Mouse (Mus musculus): ENCODE measurements at regions not wholly inside any gene's neighbourhood (a gene's known extent, or its start where the extent isn't known, plus 50 kb on each side); places are given as distances from the start of the nearest gene placed in this dataset.

- dilution Hi-C loops (cut with MboI; ENCODE audit: extremely low pct_ligation_motif_present, extremely low pct_unique_long_range_greater_than_20kb, low sequenced_read_pairs) (no loop called here), in situ Hi-C loops (cut with MboI; ENCODE audit: low pct_ligation_motif_present, low pct_unique_long_range_greater_than_20kb, low sequenced_read_pairs) (no loop called here)
- H3K36me3 ChIP-seq (replicated peaks in 1 of 2; ENCODE audit: control insufficient read depth in 1 of 2, insufficient read depth in 1 of 2, low read length in 1 of 2) = no peaks in the 10 kb centered on the region
- no peaks in the 10 kb centered on the region for H3K4me1 ChIP-seq (ENCODE audit: control insufficient read depth in 1 of 2, insufficient read depth in 2 of 2)
- DNase-seq (ENCODE audit: extremely low read depth) = no peak
- no peaks in the 10 kb centered on the region for H3K27me3 ChIP-seq (replicated peaks)
- H3K9ac ChIP-seq (ENCODE audit: insufficient read depth, low read depth) = no peak overlapping the region
- H3K4me2 ChIP-seq (ENCODE audit: insufficient read depth, low read depth, poor library complexity, severe bottlenecking) = no peak overlapping the region
- TF ChIP-seq MYC (IDR thresholded peaks at IDR 0.05; ENCODE audit: low read depth, low read length) (no peak), CHD2 (IDR thresholded peaks at IDR 0.05; ENCODE audit: low read length) (no peak), JUND (conservative IDR thresholded peaks at IDR 0.05; ENCODE audit: low read depth, low read length) (no peak), USF2 (conservative IDR thresholded peaks at IDR 0.05; ENCODE audit: low read depth, low read length) (no peak), ETS1 (conservative IDR thresholded peaks at IDR 0.05; ENCODE audit: low read depth, low read length) (no peak), RCOR1 (conservative IDR thresholded peaks at IDR 0.05; ENCODE audit: low read depth, low read length) (no peak), ZNF384 (IDR thresholded peaks at IDR 0.05; ENCODE audit: low read depth, low read length) (no peak), CHD1 (IDR thresholded peaks at IDR 0.05; ENCODE audit: low read depth, low read length) (no peak), SIN3A (IDR thresholded peaks at IDR 0.05; ENCODE audit: low read length) (no peak), EP300 (IDR thresholded peaks at IDR 0.05; ENCODE audit: low read length) (no peak), UBTF (IDR thresholded peaks at IDR 0.05; ENCODE audit: low read depth, low read length) (no peak), RAD21 (IDR thresholded peaks at IDR 0.05; ENCODE audit: low read depth, low read length) (no peak), E2F4 (IDR thresholded peaks at IDR 0.05; ENCODE audit: insufficient replicate concordance, low read depth, low read length) (no peak), CTCF (conservative IDR thresholded peaks at IDR 0.05 in 1 of 2, IDR thresholded peaks at IDR 0.05 in 1 of 2; ENCODE audit: low read depth in 2 of 2, low read length in 2 of 2) (no peak), POLR2AphosphoS2 (IDR thresholded peaks at IDR 0.05; ENCODE audit: low read depth, low read length) (no peak), TBP (conservative IDR thresholded peaks at IDR 0.05; ENCODE audit: low read depth, low read length) (no peak), MAX (IDR thresholded peaks at IDR 0.05; ENCODE audit: low read length) (no peak), ZKSCAN1 (IDR thresholded peaks at IDR 0.05; ENCODE audit: borderline replicate concordance, low read depth, low read length) (no peak)
- no peak overlapping the region for H3K4me3 ChIP-seq (replicated peaks in 1 of 3; ENCODE audit: low read depth in 2 of 3, low read length in 2 of 3, poor library complexity in 1 of 3)
- peaks cover 6% of the 10 kb centered on the region for H3K9me3 ChIP-seq (replicated peaks; ENCODE audit: low read length)
- H3K79me2 ChIP-seq (replicated peaks; ENCODE audit: control insufficient read depth, extremely low read depth, insufficient read depth, poor library complexity, severe bottlenecking) = no peaks in the 10 kb centered on the region
- no peak overlapping the region for H3K27ac ChIP-seq (ENCODE audit: insufficient read depth, low read depth)
These were observed 135.2 kb upstream of the Trim24 start for GRCm38 (mm10) chr6:37735288-37735961.

GRCm38 (mm10) chr6:37735962-37736297, 134.7 kb upstream of the Trim24 start:
- no peak for TF ChIP-seq CHD2 (IDR thresholded peaks at IDR 0.05; ENCODE audit: low read length)
- no peak for TF ChIP-seq MYC (IDR thresholded peaks at IDR 0.05; ENCODE audit: low read depth, low read length)
- in situ Hi-C loops (cut with MboI; ENCODE audit: low pct_ligation_motif_present, low pct_unique_long_range_greater_than_20kb, low sequenced_read_pairs) (no loop called here), dilution Hi-C loops (cut with MboI; ENCODE audit: extremely low pct_ligation_motif_present, extremely low pct_unique_long_range_greater_than_20kb, low sequenced_read_pairs) (no loop called here)
- DNase-seq (ENCODE audit: extremely low read depth) = no peak
- Histone ChIP-seq H3K27me3 (replicated peaks) (no peaks in the 10 kb centered on the region), H3K4me2 (ENCODE audit: insufficient read depth, low read depth, poor library complexity, severe bottlenecking) (no peak overlapping the region), H3K4me1 (ENCODE audit: control insufficient read depth in 1 of 2, insufficient read depth in 2 of 2) (no peaks in the 10 kb centered on the region), H3K9ac (ENCODE audit: insufficient read depth, low read depth) (no peak overlapping the region), H3K9me3 (replicated peaks; ENCODE audit: low read length) (peaks cover 6% of the 10 kb centered on the region), H3K79me2 (replicated peaks; ENCODE audit: control insufficient read depth, extremely low read depth, insufficient read depth, poor library complexity, severe bottlenecking) (no peaks in the 10 kb centered on the region), H3K36me3 (replicated peaks in 1 of 2; ENCODE audit: control insufficient read depth in 1 of 2, insufficient read depth in 1 of 2, low read length in 1 of 2) (no peaks in the 10 kb centered on the region), H3K4me3 (replicated peaks in 1 of 3; ENCODE audit: low read depth in 2 of 3, low read length in 2 of 3, poor library complexity in 1 of 3) (no peak overlapping the region), H3K27ac (ENCODE audit: insufficient read depth, low read depth) (no peak overlapping the region)
